Mouse (Mus musculus) myocyte (in vitro differentiated cells): ENCODE data around the gene Scamp1.

Experiments used
- CEBPB ChIP-seq: IDR thresholded peaks from 2 replicates; pipeline ENCODE4 v1.6.1; 2011; ENCODE audit warnings: mild to moderate bottlenecking, moderate library complexity; ENCODE audit not compliant: poor library complexity, insufficient read depth, severe bottlenecking
- E2F4 ChIP-seq: IDR thresholded peaks from one replicate; pipeline ENCODE4 v1.6.1; 2011; ENCODE audit warnings: mild to moderate bottlenecking, control low read depth, moderate library complexity; ENCODE audit not compliant: insufficient read depth
- MAX ChIP-seq: IDR thresholded peaks from one replicate; pipeline ENCODE4 v1.6.1; 2011; ENCODE audit warnings: low read depth, mild to moderate bottlenecking, control low read depth
- MYOD1 ChIP-seq, 3 experiments: IDR thresholded peaks; one replicate each; pipeline ENCODE4 v1.6.1; 2011; ENCODE audit warnings: control low read depth in 2 of 3, low read depth in 2 of 3, mild to moderate bottlenecking in 2 of 3, moderate library complexity in 1 of 3; ENCODE audit not compliant: insufficient read length in 2 of 3, control insufficient read depth in 1 of 3
- MYOG ChIP-seq, 3 experiments: IDR thresholded peaks; one replicate each; pipeline ENCODE4 v1.6.1; 2011; ENCODE audit warnings: control low read depth in 2 of 3, low read depth in 2 of 3, mild to moderate bottlenecking in 2 of 3; ENCODE audit not compliant: insufficient read length in 2 of 3, control insufficient read depth in 1 of 3, insufficient read depth in 1 of 3
- POLR2A ChIP-seq: IDR thresholded peaks from one replicate; pipeline ENCODE4 v1.6.1; 2011; ENCODE audit warnings: low read depth, mild to moderate bottlenecking, control low read depth, moderate library complexity; ENCODE audit not compliant: insufficient read length
- POLR2AphosphoS2 ChIP-seq: IDR thresholded peaks from one replicate; pipeline ENCODE4 v1.6.1; 2011; ENCODE audit warnings: low read depth, control low read depth; ENCODE audit not compliant: insufficient read length
- SRF ChIP-seq: IDR thresholded peaks from one replicate; pipeline ENCODE4 v1.6.1; 2011; ENCODE audit warnings: low read depth; ENCODE audit not compliant: control insufficient read depth, insufficient read length
- TCF12 ChIP-seq: IDR thresholded peaks from one replicate; pipeline ENCODE4 v1.6.1; 2011; ENCODE audit warnings: mild to moderate bottlenecking, control low read depth; ENCODE audit not compliant: poor library complexity, insufficient read depth, severe bottlenecking
- TCF3 ChIP-seq: IDR thresholded peaks from one replicate; pipeline ENCODE4 v1.6.1; 2011; ENCODE audit warnings: low read depth, control low read depth; ENCODE audit not compliant: insufficient read length
- USF1 ChIP-seq: IDR thresholded peaks from one replicate; pipeline ENCODE4 v1.6.1; 2011; ENCODE audit warnings: low read depth, mild to moderate bottlenecking, control low read depth, moderate library complexity

- TF ChIP-seq MAX (no peak), POLR2A (no peak), USF1 (peak; percentile 18), E2F4 (no peak), CEBPB (no peak), MYOD1 (IDR thresholded peaks at IDR 0.05; ENCODE audit: control insufficient read depth in 1 of 3, insufficient read length in 2 of 3, low read depth in 2 of 3) (peak in 2 of 3 experiments; percentile 78 to 84), POLR2AphosphoS2 (no peak), TCF12 (peak; percentile 70), SRF (no peak), MYOG (IDR thresholded peaks at IDR 0.05; ENCODE audit: control insufficient read depth in 1 of 3, insufficient read depth in 1 of 3, insufficient read length in 2 of 3, low read depth in 2 of 3) (peak in 1 of 3 experiments; percentile 69), TCF3 (peak; percentile 2)
These were observed 107.1 kb downstream of the Scamp1 start for GRCm38 (mm10) chr13:94178401-94179040.
